Mouse (Mus musculus) testis, adult 2 months (tissue): ENCODE data around the gene Nr2e3.

Experiments
- CTCF ChIP-seq: fragments of 200-500 bp; IDR thresholded peaks from 2 replicates; pipeline ENCODE4 v1.5.1; 2012; ENCODE audit warnings: low read depth, mild to moderate bottlenecking, inconsistent platforms, low read length, moderate library complexity; ENCODE audit not compliant: control insufficient read depth, insufficient read depth, insufficient replicate concordance
- POLR2A ChIP-seq: fragments of 200-500 bp; IDR thresholded peaks from 2 replicates; pipeline ENCODE4 v1.6.1; 2012; ENCODE audit warnings: low read depth, mild to moderate bottlenecking, inconsistent platforms, low read length, moderate library complexity; ENCODE audit not compliant: control insufficient read depth

DNA sequence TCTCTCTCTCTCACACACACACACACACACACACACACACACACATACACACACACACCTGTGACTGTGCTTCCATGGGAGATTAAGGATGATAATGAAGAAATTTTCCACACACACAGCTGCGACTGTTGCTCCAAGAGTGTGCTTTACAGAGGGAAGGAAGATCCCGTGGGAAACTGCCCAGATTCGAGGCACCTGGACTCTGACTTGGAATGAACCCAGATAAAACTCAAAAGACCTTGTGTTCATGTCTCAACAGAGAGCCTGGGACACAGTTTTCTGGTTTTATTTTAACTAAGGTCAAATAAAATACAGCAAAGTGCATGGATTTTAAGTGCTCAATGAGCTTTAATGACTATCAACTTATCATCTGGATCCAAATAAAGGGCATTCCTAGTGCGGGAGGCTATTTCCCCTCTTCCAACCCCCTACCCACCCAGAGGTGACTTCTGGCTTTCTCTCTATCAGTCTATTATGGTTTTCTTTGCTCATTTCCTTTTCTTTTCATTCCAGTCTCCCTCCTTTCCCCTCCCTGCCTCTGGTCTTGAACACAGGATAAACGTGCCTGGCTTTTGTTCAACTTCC lies 17.9 kb downstream of the Nr2e3 start:
- TF ChIP-seq CTCF = no peak
- TF ChIP-seq POLR2A = no peak
